Mouse (Mus musculus) olfactory bulb, adult 2 months (tissue): ENCODE data around the gene Rab42.

Source experiments
- CTCF ChIP-seq: fragments of 200-500 bp; IDR thresholded peaks from 2 replicates; pipeline ENCODE4 v1.5.1; 2012; ENCODE audit warnings: low read depth, mild to moderate bottlenecking, low read length, moderate library complexity; ENCODE audit not compliant: insufficient read depth
- POLR2A ChIP-seq: fragments of 200-500 bp; IDR thresholded peaks from 2 replicates; pipeline ENCODE4 v1.6.1; 2012; ENCODE audit warnings: mild to moderate bottlenecking, low read depth, low read length, moderate library complexity; ENCODE audit not compliant: insufficient read depth

- no peak for TF ChIP-seq POLR2A
- TF ChIP-seq CTCF = no peak
Measured at GRCm38 (mm10) chr4:132332880-132333279, 29.7 kb upstream of the Rab42 start.
